Mouse (Mus musculus): Measurements from ENCODE around the gene Olfr750. TPM values are rescaled to one million over a fixed set of nuclear protein-coding genes. Genes with fewer than 3 reads are reported as not detected.

Olfr750 gene
- total RNA-seq (2014; rRNA removed): not detected in 2 replicates
- polyA plus RNA-seq (2015; fragmentation: Nextera tagmentation; extraction: Ambion mirVana): 0.08 TPM in 1 of 2 replicates, not detected in the other

GRCm38 (mm10) chr14:51074335-51074734 is at the start of gene Olfr750:
Olfr750 (minus strand) TSS chr14:51074435.
- Histone ChIP-seq H3K27me3 (ENCODE audit: insufficient read depth, low read length) (no peaks in the 10 kb centered on the region), H3K27ac (ENCODE audit: low read depth, low read length) (no peak within 1 kb of the TSS), H3K4me2 (ENCODE audit: low read depth) (no peak within 1 kb of the TSS), H3K4me1 (ENCODE audit: insufficient read depth) (no peaks in the 10 kb centered on the region), H3K9ac (no peak within 1 kb of the TSS), H3K9me3 (ENCODE audit: low read length) (no peaks in the 10 kb centered on the region), H3K36me3 (ENCODE audit: insufficient read depth) (no peaks in the 10 kb centered on the region), H3K4me3 (ENCODE audit: low read depth, low read length) (no peak within 1 kb of the TSS)
- ATAC-seq (no peak), DNase-seq (no peak)
- 89% methylated on average over 3 of the region's 3 CpGs for whole genome bisulfite sequencing
- TF ChIP-seq CTCF (IDR thresholded peaks at IDR 0.05; ENCODE audit: low read depth): no peak

GRCm38 (mm10) chr14:51113916-51114560 is 39.8 kb upstream of the Olfr750 start, which contains the start of gene Eddm3b:
Eddm3b (plus strand) TSS chr14:51114426.
- no peak for TF ChIP-seq CTCF (IDR thresholded peaks at IDR 0.05; ENCODE audit: low read depth)
- Histone ChIP-seq H3K9ac (no peak within 1 kb of the TSS), H3K36me3 (ENCODE audit: insufficient read depth) (no peaks in the 10 kb centered on the region), H3K27ac (ENCODE audit: low read depth, low read length) (no peak within 1 kb of the TSS), H3K4me3 (ENCODE audit: low read depth, low read length) (no peak within 1 kb of the TSS), H3K9me3 (ENCODE audit: low read length) (no peaks in the 10 kb centered on the region), H3K27me3 (ENCODE audit: insufficient read depth, low read length) (no peaks in the 10 kb centered on the region), H3K4me1 (ENCODE audit: insufficient read depth) (no peaks in the 10 kb centered on the region), H3K4me2 (ENCODE audit: low read depth) (no peak within 1 kb of the TSS)
- no peak for DNase-seq
- WGBS: 48% methylated on average over 12 of the region's 12 CpGs
- no peak for ATAC-seq

GRCm38 (mm10) chr14:51113476-51113875 is 39.2 kb upstream of the Olfr750 start:
- WGBS: 36% methylated on average over 9 of the region's 9 CpGs
- no peak for TF ChIP-seq CTCF (IDR thresholded peaks at IDR 0.05; ENCODE audit: low read depth)
- Histone ChIP-seq H3K27me3 (ENCODE audit: insufficient read depth, low read length) (no peaks in the 10 kb centered on the region), H3K4me2 (ENCODE audit: low read depth) (no peak overlapping the region), H3K4me3 (ENCODE audit: low read depth, low read length) (no peak overlapping the region), H3K9ac (no peak overlapping the region), H3K9me3 (ENCODE audit: low read length) (no peaks in the 10 kb centered on the region), H3K27ac (ENCODE audit: low read depth, low read length) (no peak overlapping the region), H3K4me1 (ENCODE audit: insufficient read depth) (no peaks in the 10 kb centered on the region), H3K36me3 (ENCODE audit: insufficient read depth) (no peaks in the 10 kb centered on the region)
- DNase-seq (no peak), ATAC-seq (no peak)

- Histone ChIP-seq H3K27ac (ENCODE audit: low read depth, low read length) (no peak overlapping the region), H3K9me3 (ENCODE audit: low read length) (no peaks in the 10 kb centered on the region), H3K4me1 (ENCODE audit: insufficient read depth) (no peaks in the 10 kb centered on the region), H3K36me3 (ENCODE audit: insufficient read depth) (no peaks in the 10 kb centered on the region), H3K27me3 (ENCODE audit: insufficient read depth, low read length) (no peaks in the 10 kb centered on the region), H3K4me2 (ENCODE audit: low read depth) (no peak overlapping the region), H3K9ac (no peak overlapping the region), H3K4me3 (ENCODE audit: low read depth, low read length) (no peak overlapping the region)
- ATAC-seq (no peak), DNase-seq (no peak)
- 77% methylated on average over 3 of the region's 3 CpGs for WGBS
- TF ChIP-seq CTCF (IDR thresholded peaks at IDR 0.05; ENCODE audit: low read depth): no peak
Observed at GRCm38 (mm10) chr14:51111966-51112365, 37.7 kb upstream of the Olfr750 start.

- Histone ChIP-seq H3K27ac (ENCODE audit: low read depth, low read length) (no peak overlapping the region), H3K9ac (no peak overlapping the region), H3K36me3 (ENCODE audit: insufficient read depth) (no peaks in the 10 kb centered on the region), H3K4me2 (ENCODE audit: low read depth) (no peak overlapping the region), H3K4me1 (ENCODE audit: insufficient read depth) (no peaks in the 10 kb centered on the region), H3K4me3 (ENCODE audit: low read depth, low read length) (no peak overlapping the region), H3K27me3 (ENCODE audit: insufficient read depth, low read length) (no peaks in the 10 kb centered on the region), H3K9me3 (ENCODE audit: low read length) (no peaks in the 10 kb centered on the region)
- TF ChIP-seq CTCF (IDR thresholded peaks at IDR 0.05; ENCODE audit: low read depth): no peak
- DNase-seq: no peak
- no peak for ATAC-seq
Observed at GRCm38 (mm10) chr14:51106449-51106967, 32.3 kb upstream of the Olfr750 start.

- H3K9me3 ChIP-seq (ENCODE audit: low read length): no peaks in the 10 kb centered on the region
- H3K4me3 ChIP-seq (ENCODE audit: low read depth, low read length): no peak overlapping the region
- H3K9ac ChIP-seq: no peak overlapping the region
- 82% methylated on average over 2 of the region's 2 CpGs for whole genome bisulfite sequencing
- H3K27ac ChIP-seq (ENCODE audit: low read depth, low read length): no peak overlapping the region
- H3K4me1 ChIP-seq (ENCODE audit: insufficient read depth): no peaks in the 10 kb centered on the region
- no peaks in the 10 kb centered on the region for H3K36me3 ChIP-seq (ENCODE audit: insufficient read depth)
- TF ChIP-seq CTCF (IDR thresholded peaks at IDR 0.05; ENCODE audit: low read depth): no peak
- H3K27me3 ChIP-seq (ENCODE audit: insufficient read depth, low read length): no peaks in the 10 kb centered on the region
- H3K4me2 ChIP-seq (ENCODE audit: low read depth): no peak overlapping the region
- DNase-seq (no peak), ATAC-seq (no peak)
Observed at GRCm38 (mm10) chr14:51104366-51104765, 30.1 kb upstream of the Olfr750 start.

- Histone ChIP-seq H3K4me1 (ENCODE audit: insufficient read depth) (no peaks in the 10 kb centered on the region), H3K27ac (ENCODE audit: low read depth, low read length) (no peak overlapping the region), H3K4me2 (ENCODE audit: low read depth) (no peak overlapping the region), H3K9ac (no peak overlapping the region), H3K9me3 (ENCODE audit: low read length) (no peaks in the 10 kb centered on the region), H3K27me3 (ENCODE audit: insufficient read depth, low read length) (no peaks in the 10 kb centered on the region), H3K4me3 (ENCODE audit: low read depth, low read length) (no peak overlapping the region), H3K36me3 (ENCODE audit: insufficient read depth) (no peaks in the 10 kb centered on the region)
- TF ChIP-seq CTCF (IDR thresholded peaks at IDR 0.05; ENCODE audit: low read depth): peak; percentile 89
- DNase-seq (peak; percentile 73), ATAC-seq (peak; percentile 45; the same call in 1 of the 2 replicates)
- 37% methylated on average over 3 of the region's 3 CpGs for WGBS
Observed at GRCm38 (mm10) chr14:51103217-51103616, 29.0 kb upstream of the Olfr750 start.

Data from forebrain, postnatal 0 days (tissue).